In the genomic region with DNA sequence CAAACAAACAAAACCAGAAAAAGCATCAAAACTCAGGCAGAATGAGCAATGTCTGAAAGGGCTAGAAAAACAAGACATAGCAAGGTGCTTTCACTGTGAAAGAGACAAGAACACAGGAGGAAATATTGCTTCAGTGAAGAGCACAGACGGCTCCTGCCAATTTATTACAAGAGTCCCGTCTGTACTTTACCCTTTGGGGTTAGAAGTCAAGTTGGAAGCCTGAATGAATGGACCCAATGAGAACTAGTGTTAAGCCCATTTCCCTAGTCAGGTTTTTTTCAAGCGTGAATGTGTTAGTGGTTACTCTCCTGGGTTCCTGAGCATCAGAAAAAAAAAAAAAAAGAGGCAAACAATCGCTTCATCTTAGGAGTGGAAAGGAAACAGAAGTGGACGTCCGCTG, we compare ENCODE assay signal across 21 mouse cellular contexts. TPM values are rescaled to one million over a fixed set of nuclear protein-coding genes. Genes with fewer than 3 reads are reported as not detected.
"Had no signal": no experiment of that assay in that cellular context is flagged by ENCODE, and none has a peak within 500 bp of the region (broad histone marks: within the 10 kb centered on the region; RNA-seq: fewer than 3 reads in every experiment).

No protein-coding gene starts in this region.

- H3K4me2 ChIP-seq: intestine, embryonic 15.5 days; liver, embryonic 12.5 days; liver, embryonic 15.5 days; lung, embryonic 15.5 days; midbrain, embryonic 13.5 days; neural tube, embryonic 13.5 days had no signal

- H3K36me3 ChIP-seq: intestine, embryonic 15.5 days; liver, embryonic 12.5 days; liver, embryonic 15.5 days; lung, embryonic 15.5 days; neural tube, embryonic 13.5 days had no signal

- H3K9ac ChIP-seq: intestine, embryonic 15.5 days; liver, embryonic 12.5 days; liver, embryonic 15.5 days; lung, embryonic 15.5 days; midbrain, embryonic 13.5 days; neural tube, embryonic 13.5 days had no signal

- H3K27me3 ChIP-seq: intestine, embryonic 15.5 days; liver, embryonic 12.5 days; liver, embryonic 15.5 days; lung, embryonic 15.5 days; megakaryocyte, embryonic 14.5 days; midbrain, embryonic 13.5 days; neural tube, embryonic 13.5 days had no signal

- H3K9me3 ChIP-seq: intestine, embryonic 15.5 days; liver, embryonic 12.5 days; liver, embryonic 15.5 days; lung, embryonic 15.5 days; midbrain, embryonic 10.5 days; midbrain, embryonic 13.5 days; neural tube, embryonic 13.5 days had no signal

- H3K4me3 ChIP-seq: intestine, embryonic 15.5 days; left cerebral cortex, adult 2 months; liver, embryonic 12.5 days; liver, embryonic 15.5 days; lung, embryonic 15.5 days; megakaryocyte, embryonic 14.5 days; midbrain, embryonic 10.5 days; midbrain, embryonic 13.5 days; myocyte; neural tube, embryonic 13.5 days had no signal

- DNase-seq: kidney, adult 18-20 months; kidney, postnatal 4 days; layer of hippocampus, postnatal 36 days; retina, postnatal 1 day; right cerebral cortex, postnatal 25 days; spleen, adult 18-20 months; thymus, adult 18-20 months; thymus, postnatal 4 days had no signal

- H3K27ac ChIP-seq: intestine, embryonic 15.5 days; left cerebral cortex, adult 2 months; liver, embryonic 12.5 days; liver, embryonic 15.5 days; lung, embryonic 15.5 days; midbrain, embryonic 10.5 days; midbrain, embryonic 13.5 days; neural tube, embryonic 13.5 days had no signal

- ATAC-seq: intestine, embryonic 15.5 days; liver, embryonic 12.5 days; midbrain, embryonic 13.5 days; midbrain, embryonic 16.5 days had no signal

- H3K4me1 ChIP-seq: intestine, embryonic 15.5 days; liver, embryonic 12.5 days; liver, embryonic 15.5 days; lung, embryonic 15.5 days; megakaryocyte, embryonic 14.5 days; midbrain, embryonic 10.5 days; midbrain, embryonic 13.5 days; neural tube, embryonic 13.5 days had no signal

RNA-seq across cellular contexts. Expression of a gene that starts 51.3 kb away (rescaled TPM):
- total RNA-seq: monocyte, adult 5-6 weeks; neutrophil, adult 5-6 weeks had no signal
